Mouse (Mus musculus) heart, postnatal 0 days (tissue): Measurements from ENCODE around the gene Tmem270.

Source experiments
- CTCF ChIP-seq: IDR thresholded peaks from 2 replicates; pipeline ENCODE4 v1.5.1; 2016; ENCODE audit warnings: antibody characterized with exemption, control low read depth, low read depth
- EP300 ChIP-seq: IDR thresholded peaks from 2 replicates; pipeline ENCODE4 v1.6.1; 2016; ENCODE audit warnings: antibody characterized with exemption, low read depth

- TF ChIP-seq CTCF, result no peak
- no peak for TF ChIP-seq EP300
Measured at GRCm38 (mm10) chr5:134872597-134872996, 33.9 kb downstream of the Tmem270 start.
